Mouse (Mus musculus): ENCODE results near the gene Jmjd6. TPM values are rescaled to one million over a fixed set of nuclear protein-coding genes. Genes with fewer than 3 reads are reported as not detected.

Jmjd6 gene
- polyA plus RNA-seq, 1 experiment: 34.8 TPM

DNA sequence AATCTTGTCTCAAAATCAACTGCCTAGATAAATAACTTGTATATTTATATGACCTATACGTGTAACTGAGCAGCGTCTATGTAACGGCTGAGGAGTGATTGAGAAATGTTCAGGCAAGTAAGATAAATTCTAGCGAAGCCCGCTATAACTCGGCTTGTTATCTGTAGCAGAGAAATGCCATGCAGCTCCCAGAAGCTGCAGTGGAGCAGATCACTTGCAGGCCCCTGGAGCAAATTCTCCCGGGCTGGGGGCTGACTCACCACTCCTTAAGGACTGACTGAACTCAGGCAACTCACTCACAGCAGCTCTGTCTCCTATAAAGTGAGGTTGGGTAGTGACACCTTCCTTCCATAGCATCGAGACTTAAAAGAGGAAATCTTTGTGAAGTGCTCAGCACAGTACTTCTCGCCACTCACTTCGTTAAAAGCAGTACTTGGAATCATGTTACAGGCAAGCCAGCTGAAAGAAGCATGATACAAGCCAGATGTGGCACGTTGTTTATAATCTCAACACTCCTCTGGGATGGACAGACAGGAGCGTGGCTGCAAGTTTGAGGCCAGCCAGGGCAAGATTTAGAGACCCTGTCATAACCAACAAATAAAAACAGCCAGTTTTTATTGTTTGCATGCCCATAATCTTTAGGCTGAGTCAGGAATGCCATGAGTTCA, 14.1 kb upstream of the Jmjd6 start:
- WGBS: 93% methylated on average over 12 of the region's 12 CpGs

GRCm38 (mm10) chr11:116854279-116854678, 11.0 kb upstream of the Jmjd6 start:
- no peaks in the 10 kb centered on the region for H3K27me3 ChIP-seq (ENCODE audit: control insufficient read depth, insufficient read depth, low read length)
- no peaks in the 10 kb centered on the region; the same call in 1 of the 2 replicates for H3K4me1 ChIP-seq (ENCODE audit: control insufficient read depth, insufficient read depth, low read length)
- no peak for DNase-seq
- no peak overlapping the region for H3K27ac ChIP-seq (ENCODE audit: insufficient read depth, low read length)
- 30% methylated on average over 10 of the region's 10 CpGs for whole genome bisulfite sequencing
- TF ChIP-seq CTCF (IDR thresholded peaks at IDR 0.05; ENCODE audit: borderline replicate concordance, insufficient read depth, low read depth, low read length): no peak
- no peak for TF ChIP-seq POLR2A (IDR thresholded peaks at IDR 0.05; ENCODE audit: borderline replicate concordance, insufficient read depth, low read length)
- H3K4me3 ChIP-seq (replicated peaks; ENCODE audit: insufficient read depth, low read depth, low read length): peak overlapping the region; percentile 95

More for the DNA sequence above, 14.1 kb upstream of the Jmjd6 start:
- Histone ChIP-seq H3K4me1 (ENCODE audit: control insufficient read depth, insufficient read depth, low read length) (no peaks in the 10 kb centered on the region; the same call in 1 of the 2 replicates), H3K27ac (ENCODE audit: insufficient read depth, low read length) (no peak overlapping the region), H3K27me3 (ENCODE audit: control insufficient read depth, insufficient read depth, low read length) (no peaks in the 10 kb centered on the region), H3K4me3 (replicated peaks; ENCODE audit: insufficient read depth, low read depth, low read length) (no peak overlapping the region)
- no peak for DNase-seq
- TF ChIP-seq CTCF (IDR thresholded peaks at IDR 0.05; ENCODE audit: borderline replicate concordance, insufficient read depth, low read depth, low read length) (no peak), POLR2A (IDR thresholded peaks at IDR 0.05; ENCODE audit: borderline replicate concordance, insufficient read depth, low read length) (no peak)

DNA sequence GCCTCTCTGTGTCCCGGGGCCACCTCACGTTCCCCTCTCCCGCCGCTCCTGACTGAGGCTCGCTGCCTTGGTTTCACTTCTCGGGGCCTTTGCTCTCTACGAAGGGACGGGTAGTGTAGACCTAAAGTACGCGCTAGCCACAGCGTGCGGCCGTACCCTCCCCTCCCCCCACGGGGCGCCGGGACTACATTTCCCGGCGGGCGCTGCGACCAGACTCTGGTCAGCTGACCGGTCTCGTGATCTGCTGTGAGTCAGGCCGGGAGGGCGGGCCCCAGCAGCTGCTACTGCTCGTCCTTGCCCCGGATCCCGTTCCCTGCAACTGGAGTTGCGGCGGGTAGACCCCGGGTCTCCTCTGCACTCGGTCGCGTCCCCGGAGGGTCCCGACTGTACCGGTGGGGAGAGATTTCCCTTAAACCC, 10.3 kb upstream of the Jmjd6 start:
- DNase-seq: peak; percentile 97 to 99
- WGBS: under 1% methylated on average over 36 of the region's 36 CpGs
- H3K4me1 ChIP-seq (ENCODE audit: control insufficient read depth, insufficient read depth, low read length): no peaks in the 10 kb centered on the region; the same call in 1 of the 2 replicates
- peak overlapping the region; percentile 90 for H3K27ac ChIP-seq (ENCODE audit: insufficient read depth, low read length)
- H3K4me3 ChIP-seq (replicated peaks; ENCODE audit: insufficient read depth, low read depth, low read length): peak overlapping the region; percentile 95
- H3K27me3 ChIP-seq (ENCODE audit: control insufficient read depth, insufficient read depth, low read length): no peaks in the 10 kb centered on the region
- TF ChIP-seq CTCF (IDR thresholded peaks at IDR 0.05; ENCODE audit: borderline replicate concordance, insufficient read depth, low read depth, low read length): no peak
- peak; percentile 92 for TF ChIP-seq POLR2A (IDR thresholded peaks at IDR 0.05; ENCODE audit: borderline replicate concordance, insufficient read depth, low read length)

GRCm38 (mm10) chr11:116852891-116853511, 9.8 kb upstream of the Jmjd6 start, which contains the start of gene Srsf2:
Srsf2 (minus strand) TSS chr11:116853094.
- H3K27ac ChIP-seq (ENCODE audit: insufficient read depth, low read length): peak within 1 kb of the TSS; percentile 90
- WGBS: under 1% methylated on average over 67 of the region's 74 CpGs
- H3K4me3 ChIP-seq (replicated peaks; ENCODE audit: insufficient read depth, low read depth, low read length): peak within 1 kb of the TSS; percentile 95
- TF ChIP-seq CTCF (IDR thresholded peaks at IDR 0.05; ENCODE audit: borderline replicate concordance, insufficient read depth, low read depth, low read length) (no peak), POLR2A (IDR thresholded peaks at IDR 0.05; ENCODE audit: borderline replicate concordance, insufficient read depth, low read length) (peak; percentile 100)
- no peaks in the 10 kb centered on the region for H3K27me3 ChIP-seq (ENCODE audit: control insufficient read depth, insufficient read depth, low read length)
- no peaks in the 10 kb centered on the region; the same call in 1 of the 2 replicates for H3K4me1 ChIP-seq (ENCODE audit: control insufficient read depth, insufficient read depth, low read length)
- DNase-seq: peak; percentile 97 to 98

DNA sequence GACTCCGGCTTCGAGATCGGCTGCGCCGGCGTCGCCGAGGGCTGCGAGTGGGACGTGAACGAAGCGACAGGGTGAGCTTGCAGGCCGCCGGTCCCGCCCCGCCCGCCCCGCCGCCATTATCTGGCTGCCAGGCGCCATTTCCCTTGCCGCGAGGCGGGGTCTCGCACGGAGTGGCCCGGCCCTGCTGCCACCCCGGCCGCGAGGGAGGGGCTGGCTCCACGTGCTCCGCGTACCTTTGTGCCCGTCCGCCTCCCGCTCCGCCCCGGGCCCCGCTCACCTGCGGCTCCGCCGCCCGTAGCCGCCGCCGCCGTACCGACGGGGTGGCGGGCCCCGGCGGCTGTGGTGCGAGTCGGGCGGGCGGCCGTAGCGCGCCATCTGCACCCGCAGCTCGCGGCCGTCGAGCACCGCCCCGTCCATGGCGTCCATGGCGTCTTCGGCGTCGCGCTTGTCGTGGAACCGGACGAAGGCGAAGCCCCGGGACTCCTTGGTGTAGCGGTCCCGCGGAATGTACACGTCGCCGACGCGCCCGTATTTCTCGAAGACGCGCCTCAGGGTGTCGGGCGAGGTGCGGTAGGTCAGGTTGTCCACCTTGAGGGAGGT, 9.1 kb upstream of the Jmjd6 start, which contains the start of gene Mfsd11:
TSS of gene Mfsd11 (plus strand) at position 150 of the 600 bp plus-strand sequence.
- peak within 1 kb of the TSS; percentile 95 for H3K4me3 ChIP-seq (replicated peaks; ENCODE audit: insufficient read depth, low read depth, low read length)
- peak; percentile 81 to 82 for DNase-seq
- peak within 1 kb of the TSS; percentile 90 for H3K27ac ChIP-seq (ENCODE audit: insufficient read depth, low read length)
- WGBS: under 1% methylated on average over 83 of the region's 91 CpGs
- no peaks in the 10 kb centered on the region for H3K27me3 ChIP-seq (ENCODE audit: control insufficient read depth, insufficient read depth, low read length)
- no peaks in the 10 kb centered on the region; the same call in 1 of the 2 replicates for H3K4me1 ChIP-seq (ENCODE audit: control insufficient read depth, insufficient read depth, low read length)
- TF ChIP-seq CTCF (IDR thresholded peaks at IDR 0.05; ENCODE audit: borderline replicate concordance, insufficient read depth, low read depth, low read length) (no peak), POLR2A (IDR thresholded peaks at IDR 0.05; ENCODE audit: borderline replicate concordance, insufficient read depth, low read length) (no peak)

DNA sequence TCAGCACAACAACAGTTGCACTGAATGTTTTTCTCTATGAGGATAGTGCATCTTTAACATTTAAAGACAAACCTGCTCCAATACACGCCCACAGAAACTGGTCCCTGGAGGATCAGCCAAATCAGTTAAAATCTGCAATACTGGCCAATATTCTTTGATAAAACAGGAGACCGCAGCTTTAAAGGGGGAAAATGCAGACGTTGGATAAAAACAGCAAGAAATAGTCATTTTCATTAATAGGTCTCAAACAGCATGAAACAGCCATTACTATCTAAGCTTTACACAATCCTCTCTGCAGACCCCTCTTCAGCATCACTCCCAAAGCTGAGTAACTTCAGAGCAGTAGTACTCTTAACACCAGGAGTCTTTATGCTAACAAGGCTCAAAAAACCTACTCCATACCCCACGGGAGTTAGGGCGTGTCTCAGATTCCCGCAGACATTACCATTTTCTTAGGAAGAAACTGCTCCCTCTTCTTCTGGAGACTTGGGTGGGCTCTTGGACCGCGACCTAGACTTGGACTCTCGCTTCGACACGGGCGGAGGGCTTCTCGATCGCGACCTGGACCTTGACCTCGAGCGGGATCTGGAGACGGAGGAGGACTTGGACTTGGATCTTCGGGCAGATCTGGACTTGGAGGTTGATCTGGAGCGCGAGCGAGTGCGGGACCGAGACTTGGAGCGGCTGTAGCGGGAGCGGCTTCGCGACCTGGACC, 8.5 kb upstream of the Jmjd6 start:
- Histone ChIP-seq H3K4me1 (ENCODE audit: control insufficient read depth, insufficient read depth, low read length) (no peaks in the 10 kb centered on the region; the same call in 1 of the 2 replicates), H3K27me3 (ENCODE audit: control insufficient read depth, insufficient read depth, low read length) (no peaks in the 10 kb centered on the region), H3K4me3 (replicated peaks; ENCODE audit: insufficient read depth, low read depth, low read length) (peak overlapping the region; percentile 95), H3K27ac (ENCODE audit: insufficient read depth, low read length) (peak overlapping the region; percentile 56)
- no peak for DNase-seq
- no peak for TF ChIP-seq POLR2A (IDR thresholded peaks at IDR 0.05; ENCODE audit: borderline replicate concordance, insufficient read depth, low read length)
- no peak for TF ChIP-seq CTCF (IDR thresholded peaks at IDR 0.05; ENCODE audit: borderline replicate concordance, insufficient read depth, low read depth, low read length)
- WGBS: 1% methylated on average over 28 of the region's 29 CpGs

DNA sequence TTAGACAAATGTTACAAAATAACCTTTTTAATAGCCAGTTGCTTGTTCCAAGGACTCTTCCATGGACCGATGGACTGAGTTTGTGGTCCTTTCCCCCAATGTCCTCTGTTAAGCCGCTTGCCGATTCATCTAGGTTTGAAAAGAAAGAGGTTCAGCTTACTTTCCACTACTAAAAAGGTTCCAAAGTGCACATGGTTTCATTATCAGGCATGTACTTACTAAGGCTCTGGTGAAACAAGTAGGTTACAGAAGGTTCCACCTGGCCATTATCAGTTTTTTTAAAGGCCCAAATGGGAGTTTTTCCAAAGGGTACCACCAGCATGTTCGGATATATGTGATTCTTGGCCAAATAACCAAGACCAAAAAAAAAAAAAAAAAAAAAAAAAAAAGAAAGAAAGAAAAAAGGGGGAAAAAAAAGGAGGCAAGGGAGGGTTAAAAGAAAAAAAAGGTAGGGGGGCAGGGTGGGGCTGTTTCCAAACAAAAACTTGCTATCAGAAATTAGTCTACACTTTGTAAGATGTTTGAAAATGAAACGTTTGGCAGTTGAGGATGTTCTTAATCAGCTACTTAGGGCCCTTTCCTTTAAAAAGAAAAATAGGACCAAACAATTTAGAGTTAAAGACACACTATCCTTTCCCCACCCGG, 7.7 kb upstream of the Jmjd6 start:
- Histone ChIP-seq H3K4me3 (replicated peaks; ENCODE audit: insufficient read depth, low read depth, low read length) (no peak overlapping the region), H3K27me3 (ENCODE audit: control insufficient read depth, insufficient read depth, low read length) (no peaks in the 10 kb centered on the region), H3K4me1 (ENCODE audit: control insufficient read depth, insufficient read depth, low read length) (no peaks in the 10 kb centered on the region; the same call in 1 of the 2 replicates), H3K27ac (ENCODE audit: insufficient read depth, low read length) (no peak overlapping the region)
- no peak for DNase-seq
- 10% methylated on average over 6 of the region's 6 CpGs for WGBS
- no peak for TF ChIP-seq POLR2A (IDR thresholded peaks at IDR 0.05; ENCODE audit: borderline replicate concordance, insufficient read depth, low read length)
- no peak for TF ChIP-seq CTCF (IDR thresholded peaks at IDR 0.05; ENCODE audit: borderline replicate concordance, insufficient read depth, low read depth, low read length)

All from cerebellum, adult 2 months (tissue).